Mouse (Mus musculus): ENCODE measurements around the gene Ndufb4.

Gene Ndufb4

DNA sequence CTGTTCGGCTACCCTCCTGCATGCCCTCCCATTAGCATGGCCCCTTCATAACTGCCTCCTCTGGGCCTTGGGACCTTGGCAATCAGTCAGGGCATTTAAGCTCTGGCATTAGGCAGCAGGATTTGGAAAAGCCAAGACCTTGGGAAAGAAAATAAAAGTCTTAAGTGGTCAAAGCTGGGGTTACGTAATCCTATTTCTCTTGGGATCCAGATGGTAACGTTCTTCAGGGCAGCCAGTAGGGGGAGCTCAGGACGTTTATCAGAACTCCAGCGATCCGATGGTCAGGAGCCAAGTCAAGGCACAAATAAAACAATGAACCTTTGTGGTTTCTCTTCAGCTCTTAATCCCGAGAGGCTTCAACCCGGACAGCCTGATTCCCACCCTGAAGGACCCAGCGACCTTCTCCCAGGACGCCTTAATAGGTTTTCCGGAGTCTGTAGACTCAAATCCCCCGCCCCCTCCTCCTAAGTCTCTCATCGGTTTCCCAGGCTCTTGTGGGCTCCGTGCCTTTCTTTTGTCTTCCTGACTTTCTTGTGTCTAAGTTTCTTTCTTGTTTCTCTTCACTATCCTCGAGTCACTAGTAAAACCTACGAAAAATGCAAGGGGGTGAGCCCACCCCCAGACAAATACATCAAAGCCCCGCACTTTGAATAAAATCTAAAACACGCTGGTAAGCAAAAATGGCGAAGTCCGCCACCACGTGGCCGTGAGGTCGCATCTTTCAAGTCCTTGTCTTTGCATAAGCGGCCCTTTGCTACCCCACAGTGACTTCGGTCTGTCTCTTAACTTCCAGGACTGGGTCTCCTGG is 30.6 kb upstream of the Ndufb4 start:
- peak; percentile 82 for DNase-seq (ENCODE audit: low read depth, low spot score)
- H3K36me3 ChIP-seq (ENCODE audit: control insufficient read depth, insufficient read depth, low read length, poor library complexity, severe bottlenecking) = no peaks in the 10 kb centered on the region
- H3K27me3 ChIP-seq (ENCODE audit: control insufficient read depth, insufficient read depth, low read length, poor library complexity, severe bottlenecking) = no peaks in the 10 kb centered on the region

GRCm38 (mm10) chr16:37684259-37684633 is 30.0 kb upstream of the Ndufb4 start:
- Histone ChIP-seq H3K27me3 (ENCODE audit: control insufficient read depth, insufficient read depth, low read length, poor library complexity, severe bottlenecking) (no peaks in the 10 kb centered on the region), H3K36me3 (ENCODE audit: control insufficient read depth, insufficient read depth, low read length, poor library complexity, severe bottlenecking) (no peaks in the 10 kb centered on the region)
- DNase-seq (ENCODE audit: low read depth, low spot score) = no peak

DNA sequence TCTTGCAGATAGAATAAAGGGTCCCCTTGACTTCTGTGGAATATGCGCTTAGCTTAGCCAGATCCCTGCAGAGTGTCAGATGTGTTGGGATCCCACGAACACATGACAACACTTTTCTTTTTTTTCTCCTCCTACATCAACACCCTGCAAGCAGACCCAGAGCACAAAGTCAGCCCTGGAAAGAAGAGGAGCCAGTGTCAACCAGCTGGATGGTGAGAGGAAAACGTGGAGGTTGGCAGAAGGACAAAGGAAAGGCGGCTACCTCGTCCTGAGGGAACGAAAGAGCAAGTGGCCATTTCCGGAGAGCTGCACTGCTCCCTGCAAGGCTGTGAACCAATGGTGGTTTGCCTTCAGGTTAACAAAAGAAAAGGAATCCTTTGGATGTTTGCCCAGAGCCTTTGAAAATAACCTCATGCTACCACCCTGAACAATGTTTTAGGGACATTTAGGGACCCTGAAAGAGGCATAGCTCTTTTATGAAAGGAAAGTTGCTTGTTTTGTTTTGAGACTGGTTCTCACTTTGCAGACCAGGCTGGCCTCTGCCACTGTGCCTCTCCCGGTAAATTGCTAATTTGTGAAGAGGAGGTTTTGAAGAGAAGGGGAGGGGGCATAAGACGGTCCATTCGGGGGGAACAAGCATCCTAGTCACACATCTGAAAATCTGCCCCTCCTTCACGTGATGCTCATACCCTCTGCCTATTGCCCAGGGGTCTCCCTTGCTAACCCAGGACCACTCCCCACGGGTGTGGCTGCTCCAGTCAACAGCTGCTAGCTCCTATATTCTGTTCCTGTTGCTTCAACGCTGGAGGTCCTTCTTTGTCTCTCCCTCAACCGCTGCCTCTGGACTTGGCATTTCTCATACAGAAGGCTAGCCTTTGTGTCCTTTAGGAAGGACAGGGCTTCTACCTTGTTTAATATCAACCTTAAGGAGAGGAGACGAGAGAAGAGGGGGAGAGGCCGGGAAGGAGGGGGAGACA is 29.2 kb upstream of the Ndufb4 start:
- DNase-seq (ENCODE audit: low read depth, low spot score) = no peak
- H3K27me3 ChIP-seq (ENCODE audit: control insufficient read depth, insufficient read depth, low read length, poor library complexity, severe bottlenecking) = no peaks in the 10 kb centered on the region
- no peaks in the 10 kb centered on the region for H3K36me3 ChIP-seq (ENCODE audit: control insufficient read depth, insufficient read depth, low read length, poor library complexity, severe bottlenecking)

DNA sequence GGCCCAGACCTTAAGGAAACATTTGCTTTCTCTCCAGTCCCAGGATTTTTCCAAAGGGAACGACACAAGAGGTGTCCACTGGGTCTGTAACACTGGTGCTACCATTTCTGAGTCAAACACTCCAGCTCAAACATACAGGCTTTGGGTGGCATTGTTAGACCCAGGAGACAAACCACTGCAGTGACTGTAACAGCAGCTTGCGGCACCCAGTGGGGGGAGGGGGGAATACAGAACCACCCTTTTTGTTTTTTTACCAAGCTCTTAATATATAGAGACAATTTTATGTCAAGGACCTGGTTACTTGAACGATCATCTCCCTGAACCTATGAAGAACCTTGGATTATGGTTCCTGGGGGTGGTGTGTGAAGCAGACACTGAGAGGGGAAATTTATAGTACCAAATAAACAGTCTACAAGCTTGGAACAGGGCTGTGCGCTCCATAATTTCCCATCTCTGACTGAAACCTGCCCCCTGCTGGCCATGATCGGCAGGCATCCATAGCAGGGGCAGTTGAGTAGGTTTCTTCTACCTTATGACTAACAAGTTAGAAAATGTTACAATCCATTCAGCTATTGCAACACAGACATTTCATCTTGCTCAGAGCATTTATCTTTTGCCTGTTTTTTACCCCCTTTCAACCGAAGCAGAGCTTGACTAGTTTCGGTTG is 28.2 kb upstream of the Ndufb4 start:
- Histone ChIP-seq H3K36me3 (ENCODE audit: control insufficient read depth, insufficient read depth, low read length, poor library complexity, severe bottlenecking) (no peaks in the 10 kb centered on the region), H3K27me3 (ENCODE audit: control insufficient read depth, insufficient read depth, low read length, poor library complexity, severe bottlenecking) (no peaks in the 10 kb centered on the region)
- peak; percentile 59 for DNase-seq (ENCODE audit: low read depth, low spot score)

DNA sequence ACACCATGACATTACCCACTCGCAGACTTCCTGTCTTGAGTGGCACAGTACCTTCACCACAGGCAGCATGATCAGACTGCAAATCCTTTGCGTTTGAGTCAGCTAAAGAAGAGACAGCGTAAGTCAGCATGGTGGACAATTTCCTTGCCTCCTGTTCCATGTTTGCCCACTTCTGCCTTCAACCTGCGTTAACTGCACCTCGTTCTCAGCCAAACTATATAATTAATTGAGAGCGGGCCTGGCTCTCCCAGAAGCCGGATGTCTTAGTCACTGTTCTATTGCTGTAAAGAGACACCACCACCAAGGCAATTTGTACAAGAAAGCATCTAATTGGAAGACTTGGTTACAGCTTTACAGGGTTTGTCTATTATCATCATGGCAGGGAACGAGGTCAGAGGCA is 26.6 kb upstream of the Ndufb4 start:
- Histone ChIP-seq H3K36me3 (ENCODE audit: control insufficient read depth, insufficient read depth, low read length, poor library complexity, severe bottlenecking) (no peaks in the 10 kb centered on the region), H3K27me3 (ENCODE audit: control insufficient read depth, insufficient read depth, low read length, poor library complexity, severe bottlenecking) (no peaks in the 10 kb centered on the region)
- no peak for DNase-seq (ENCODE audit: low read depth, low spot score)

- no peak for DNase-seq (ENCODE audit: low read depth, low spot score)
- no peaks in the 10 kb centered on the region for H3K36me3 ChIP-seq (ENCODE audit: control insufficient read depth, insufficient read depth, low read length, poor library complexity, severe bottlenecking)
- no peaks in the 10 kb centered on the region for H3K27me3 ChIP-seq (ENCODE audit: control insufficient read depth, insufficient read depth, low read length, poor library complexity, severe bottlenecking)
Observed at GRCm38 (mm10) chr16:37680216-37680615, 26.0 kb upstream of the Ndufb4 start.

DNA sequence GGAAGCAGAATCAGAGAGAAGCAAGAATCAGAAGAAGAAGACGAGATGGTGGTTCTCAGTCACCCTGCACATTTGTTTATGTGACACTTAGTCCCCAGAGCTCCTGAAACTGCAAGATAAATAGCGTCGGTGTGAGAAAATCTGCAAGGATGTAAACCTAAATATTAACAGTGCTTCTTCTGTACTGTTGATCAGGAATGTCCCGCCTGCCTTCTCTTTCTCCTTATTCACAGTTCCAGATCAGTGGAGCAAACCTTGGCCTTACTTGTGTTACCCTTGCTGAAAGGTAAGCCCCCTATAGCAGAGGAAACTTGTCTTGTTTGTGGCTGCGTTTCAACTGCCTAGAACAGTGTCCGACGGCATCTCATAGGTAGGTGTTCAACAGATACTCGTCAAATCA is 23.3 kb upstream of the Ndufb4 start:
- Histone ChIP-seq H3K27me3 (ENCODE audit: control insufficient read depth, insufficient read depth, low read length, poor library complexity, severe bottlenecking) (no peaks in the 10 kb centered on the region), H3K36me3 (ENCODE audit: control insufficient read depth, insufficient read depth, low read length, poor library complexity, severe bottlenecking) (no peaks in the 10 kb centered on the region)
- DNase-seq (ENCODE audit: low read depth, low spot score) = no peak

GRCm38 (mm10) chr16:37676677-37677072 is 22.4 kb upstream of the Ndufb4 start:
- H3K36me3 ChIP-seq (ENCODE audit: control insufficient read depth, insufficient read depth, low read length, poor library complexity, severe bottlenecking) = no peaks in the 10 kb centered on the region
- DNase-seq (ENCODE audit: low read depth, low spot score) = no peak
- H3K27me3 ChIP-seq (ENCODE audit: control insufficient read depth, insufficient read depth, low read length, poor library complexity, severe bottlenecking) = no peaks in the 10 kb centered on the region

GRCm38 (mm10) chr16:37676024-37676676 is 21.9 kb upstream of the Ndufb4 start:
- no peak for DNase-seq (ENCODE audit: low read depth, low spot score)
- H3K27me3 ChIP-seq (ENCODE audit: control insufficient read depth, insufficient read depth, low read length, poor library complexity, severe bottlenecking) = no peaks in the 10 kb centered on the region
- H3K36me3 ChIP-seq (ENCODE audit: control insufficient read depth, insufficient read depth, low read length, poor library complexity, severe bottlenecking) = no peaks in the 10 kb centered on the region

GRCm38 (mm10) chr16:37675326-37675725 is 21.1 kb upstream of the Ndufb4 start:
- no peak for DNase-seq (ENCODE audit: low read depth, low spot score)
- H3K27me3 ChIP-seq (ENCODE audit: control insufficient read depth, insufficient read depth, low read length, poor library complexity, severe bottlenecking) = no peaks in the 10 kb centered on the region
- H3K36me3 ChIP-seq (ENCODE audit: control insufficient read depth, insufficient read depth, low read length, poor library complexity, severe bottlenecking) = no peaks in the 10 kb centered on the region

GRCm38 (mm10) chr16:37670666-37671283 is 16.5 kb upstream of the Ndufb4 start:
- H3K36me3 ChIP-seq (ENCODE audit: control insufficient read depth, insufficient read depth, low read length, poor library complexity, severe bottlenecking) = no peaks in the 10 kb centered on the region
- H3K27me3 ChIP-seq (ENCODE audit: control insufficient read depth, insufficient read depth, low read length, poor library complexity, severe bottlenecking) = no peaks in the 10 kb centered on the region
- DNase-seq (ENCODE audit: low read depth, low spot score) = no peak

- Histone ChIP-seq H3K36me3 (ENCODE audit: control insufficient read depth, insufficient read depth, low read length, poor library complexity, severe bottlenecking) (no peaks in the 10 kb centered on the region), H3K27me3 (ENCODE audit: control insufficient read depth, insufficient read depth, low read length, poor library complexity, severe bottlenecking) (no peaks in the 10 kb centered on the region)
- no peak for DNase-seq (ENCODE audit: low read depth, low spot score)
Observed at GRCm38 (mm10) chr16:37665394-37665935, 11.2 kb upstream of the Ndufb4 start.

- DNase-seq (ENCODE audit: low read depth, low spot score) = no peak
- H3K36me3 ChIP-seq (ENCODE audit: control insufficient read depth, insufficient read depth, low read length, poor library complexity, severe bottlenecking) = no peaks in the 10 kb centered on the region
- no peaks in the 10 kb centered on the region for H3K27me3 ChIP-seq (ENCODE audit: control insufficient read depth, insufficient read depth, low read length, poor library complexity, severe bottlenecking)
Observed at GRCm38 (mm10) chr16:37663643-37664459, 9.6 kb upstream of the Ndufb4 start.
